Mouse (Mus musculus) forebrain, embryonic 11.5 days (tissue): ENCODE data around the gene Nhlh1. TPM values are rescaled to one million over a fixed set of nuclear protein-coding genes. Genes with fewer than 3 reads are reported as not detected.
A peak's percentile ranks its signal among the peaks of the same experiment; 100 is the strongest.

Experiments
- ATAC-seq: fragments of 200-750 bp; cut with Nextera tagmentation; replicated peaks from 2 replicates; pipeline ENCODE4 v1.8.0; 2017; ENCODE audit warnings: moderate TSS enrichment; ENCODE audit not compliant: low FRiP score
- DNase-seq: peaks from one replicate; pipeline ENCODE4 v3.0.0-alpha.2; 2017; ENCODE audit warnings: low spot score
- H3K27ac ChIP-seq: fragments of 300-500 bp; sonication (generic); 2 replicates; pipeline ENCODE4 v1.5.1; 2014; ENCODE audit warnings: low read depth, low read length
- H3K27me3 ChIP-seq: fragments of 300-500 bp; sonication (generic); 2 replicates; pipeline ENCODE4 v1.6.1; 2014; ENCODE audit warnings: mild to moderate bottlenecking, low read length, mixed read lengths; ENCODE audit not compliant: control insufficient read depth, insufficient read depth
- H3K36me3 ChIP-seq: fragments of 300-500 bp; sonication (generic); 2 replicates; pipeline ENCODE4 v1.6.1; 2014; ENCODE audit warnings: mild to moderate bottlenecking, low read length, moderate library complexity, mixed read lengths; ENCODE audit not compliant: control insufficient read depth, insufficient read depth
- H3K4me1 ChIP-seq: fragments of 300-500 bp; sonication (generic); replicated peaks from 2 replicates; pipeline ENCODE4 v1.6.1; 2014; ENCODE audit warnings: low read length, mixed read lengths; ENCODE audit not compliant: control insufficient read depth, insufficient read depth
- H3K4me2 ChIP-seq: fragments of 300-500 bp; sonication (generic); 2 replicates; pipeline ENCODE4 v1.6.1; 2014; ENCODE audit warnings: low read depth, mild to moderate bottlenecking, low read length, moderate library complexity, mixed read lengths; ENCODE audit not compliant: severe bottlenecking
- H3K4me3 ChIP-seq: fragments of 300-500 bp; sonication (generic); 2 replicates; pipeline ENCODE4 v1.5.1; 2014; ENCODE audit warnings: low read depth, low read length
- H3K9ac ChIP-seq: fragments of 300-500 bp; sonication (generic); 2 replicates; pipeline ENCODE4 v1.6.1; 2014; ENCODE audit warnings: low read length
- H3K9me3 ChIP-seq: fragments of 300-500 bp; sonication (generic); 2 replicates; pipeline ENCODE4 v1.6.1; 2016; ENCODE audit warnings: low read length, mixed read lengths; ENCODE audit not compliant: control insufficient read depth
- WGBS: fragments of 180-500 bp; shearing (Covaris S2); extraction: QIAGEN DNeasy Blood & Tissue Kit; methylation state at CpG from one replicate; pipeline ENCODE4 v1.1.7; 2014; 5-methylcytosine and 5-hydroxymethylcytosine counted together
- polyA plus RNA-seq: library from polyadenylated mRNA; unstranded; fragments of >200 nt; fragmentation: Nextera tagmentation; extraction: Ambion mirVana; gene quantifications from 2 replicates; pipeline ENCODE4 v1.2.1, GENCODE M21; 2014

Nhlh1 gene
- polyA plus RNA-seq, 1 experiment from 2014 or later: 6.0 TPM

GRCm38 (mm10) chr1:172048241-172048734 lies 9.1 kb downstream of the Nhlh1 start:
- Histone ChIP-seq H3K36me3 (no peaks in the 10 kb centered on the region), H3K9me3 (no peaks in the 10 kb centered on the region), H3K27ac (peak overlapping the region; percentile 84), H3K27me3 (peaks cover 3% of the 10 kb centered on the region; the same call in 1 of the 2 replicates), H3K4me2 (peak overlapping the region; percentile 30; the same call in 1 of the 2 replicates), H3K4me1 (peaks cover 12% of the 10 kb centered on the region; the same call in 1 of the 2 replicates), H3K4me3 (no peak overlapping the region), H3K9ac (peak overlapping the region; percentile 21)
- WGBS: 13% methylated on average over 6 of the region's 6 CpGs
- DNase-seq: no peak
- ATAC-seq: peak; percentile 79

- no peaks in the 10 kb centered on the region for H3K36me3 ChIP-seq
- peak overlapping the region; percentile 40 for H3K9ac ChIP-seq
- H3K27ac ChIP-seq: no peak overlapping the region
These were observed 10.4 kb downstream of the Nhlh1 start for GRCm38 (mm10) chr1:172046938-172047337.

DNA sequence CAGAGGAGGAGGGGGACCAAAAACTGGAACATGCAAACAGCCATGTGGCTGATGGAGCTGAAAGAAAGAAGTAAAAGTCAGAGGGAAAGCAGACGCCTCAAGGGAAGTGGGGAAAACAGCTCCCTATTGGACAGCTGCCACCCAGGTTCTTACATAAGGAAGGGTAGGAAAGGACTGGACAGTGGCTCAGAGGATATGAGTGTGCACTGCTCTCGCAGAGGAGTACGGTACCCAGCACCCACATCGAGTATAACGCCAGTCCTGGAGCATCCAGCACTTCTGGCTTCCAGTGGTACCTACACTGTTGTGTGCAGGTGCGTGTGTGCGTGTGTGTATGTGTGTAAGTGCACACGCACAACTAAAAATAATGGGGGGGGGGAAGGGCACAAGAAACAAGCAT lies 11.0 kb downstream of the Nhlh1 start:
- Histone ChIP-seq H3K4me2 (no peak overlapping the region), H3K4me3 (no peak overlapping the region), H3K27ac (no peak overlapping the region), H3K9me3 (no peaks in the 10 kb centered on the region), H3K27me3 (no peaks in the 10 kb centered on the region; the same call in 1 of the 2 replicates), H3K36me3 (no peaks in the 10 kb centered on the region), H3K4me1 (peaks cover 9% of the 10 kb centered on the region; the same call in 1 of the 2 replicates), H3K9ac (peak overlapping the region; percentile 40)
- no peak for DNase-seq
- 75% methylated on average over 8 of the region's 8 CpGs for WGBS
- ATAC-seq: no peak

More at GRCm38 (mm10) chr1:172046938-172047337, 10.4 kb downstream of the Nhlh1 start:
- no peaks in the 10 kb centered on the region for H3K9me3 ChIP-seq
- WGBS: 13% methylated on average over 5 of the region's 5 CpGs
- H3K27me3 ChIP-seq: no peaks in the 10 kb centered on the region; the same call in 1 of the 2 replicates
- H3K4me3 ChIP-seq: no peak overlapping the region
- DNase-seq: peak; percentile 90
- ATAC-seq: peak; percentile 23
- peaks cover 9% of the 10 kb centered on the region; the same call in 1 of the 2 replicates for H3K4me1 ChIP-seq
- no peak overlapping the region for H3K4me2 ChIP-seq

DNA sequence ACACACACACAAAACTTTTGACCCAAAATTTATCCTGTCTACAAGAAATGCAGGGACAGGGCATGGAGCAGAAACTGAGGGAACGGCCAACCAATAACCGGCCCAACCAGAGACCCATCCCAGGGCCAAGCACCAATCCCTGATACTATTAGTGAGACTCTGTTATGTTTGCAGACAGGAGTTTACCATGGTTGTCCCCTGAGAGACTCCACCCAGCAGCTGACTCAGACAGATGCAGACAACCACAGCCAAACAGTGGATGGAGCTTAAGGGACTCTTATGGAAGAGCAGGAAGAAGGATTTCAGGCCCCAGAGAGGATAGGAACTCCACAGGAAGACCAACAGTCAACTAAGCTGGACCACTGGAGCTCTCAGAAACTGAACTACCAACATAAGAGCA lies 27.5 kb downstream of the Nhlh1 start:
- Histone ChIP-seq H3K4me2 (no peak overlapping the region), H3K36me3 (no peaks in the 10 kb centered on the region), H3K9ac (no peak overlapping the region), H3K27me3 (no peaks in the 10 kb centered on the region), H3K9me3 (no peaks in the 10 kb centered on the region), H3K4me1 (peaks cover 25% of the 10 kb centered on the region), H3K4me3 (no peak overlapping the region), H3K27ac (no peak overlapping the region)
- no peak for ATAC-seq
- 93% methylated on average over 2 of the region's 2 CpGs for WGBS
- no peak for DNase-seq

DNA sequence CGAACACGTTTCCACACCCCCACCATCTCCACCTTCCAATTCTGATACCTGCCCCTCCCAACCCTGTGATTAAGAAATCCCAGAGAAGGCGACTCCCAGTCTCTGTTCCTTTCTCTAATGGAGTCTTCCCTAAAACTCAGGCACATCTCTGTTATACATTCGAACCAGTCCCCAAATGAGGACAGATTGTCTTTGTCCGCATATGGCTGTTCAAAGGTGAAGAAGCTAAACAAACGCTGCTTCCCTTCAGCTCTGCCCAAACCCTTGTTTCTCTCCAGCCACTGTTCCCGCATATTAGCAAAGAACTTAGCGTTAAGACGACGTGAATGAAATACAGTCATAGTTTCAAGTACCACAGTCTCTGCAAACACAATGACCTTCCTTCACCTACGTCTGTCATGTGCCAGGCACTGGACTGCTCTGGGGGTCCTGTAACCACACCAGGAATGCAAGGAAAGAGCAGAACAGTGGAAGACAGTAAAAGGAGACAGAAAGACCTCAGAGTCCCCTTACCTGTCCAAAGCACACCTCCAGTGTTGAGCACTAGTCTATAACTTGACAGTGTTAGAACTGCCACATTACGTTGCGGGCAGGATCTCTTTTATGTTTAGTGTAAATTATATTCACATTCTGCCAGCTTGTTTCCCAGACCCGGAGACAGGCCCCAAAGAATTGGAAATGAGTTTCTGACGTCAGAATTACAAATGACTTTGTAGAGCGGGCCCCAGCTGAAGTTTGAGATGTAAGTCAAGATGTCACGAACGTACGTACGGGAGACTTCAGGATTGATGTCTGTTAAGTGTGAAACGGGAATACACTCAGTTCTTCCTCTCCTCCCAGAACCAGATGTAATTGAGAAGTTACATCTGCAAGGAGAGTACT lies 28.7 kb downstream of the Nhlh1 start, which contains the start of gene Vangl2:
Vangl2 (minus strand) TSS at position 51 of the 882 bp plus-strand sequence.
- ATAC-seq: no peak
- Histone ChIP-seq H3K36me3 (no peaks in the 10 kb centered on the region), H3K4me2 (peak within 1 kb of the TSS; percentile 82), H3K4me3 (peak within 1 kb of the TSS; percentile 96), H3K27me3 (no peaks in the 10 kb centered on the region), H3K9me3 (no peaks in the 10 kb centered on the region), H3K4me1 (peaks cover 37% of the 10 kb centered on the region), H3K9ac (peak within 1 kb of the TSS; percentile 99), H3K27ac (peak within 1 kb of the TSS; percentile 97)
- peak; percentile 44 for DNase-seq
- 37% methylated on average over 21 of the region's 21 CpGs for WGBS

DNA sequence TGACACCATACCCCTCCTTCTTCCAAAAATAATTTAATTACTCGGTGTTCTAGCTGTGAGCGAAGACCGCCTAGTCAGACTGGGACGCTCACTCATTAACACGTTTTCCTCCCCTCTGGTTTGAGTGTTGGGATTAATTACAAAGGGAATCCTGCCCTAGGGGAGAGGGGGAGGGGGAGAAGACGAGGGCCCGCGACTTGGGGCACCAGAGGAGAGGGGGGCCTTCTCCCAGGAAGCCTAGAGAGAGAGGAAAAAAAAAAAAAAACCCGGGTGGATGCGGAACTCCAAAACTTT lies 29.6 kb downstream of the Nhlh1 start:
- H3K4me3 ChIP-seq: peak overlapping the region; percentile 96
- ATAC-seq (peak; percentile 66), DNase-seq (peak; percentile 78)
- H3K4me2 ChIP-seq: peak overlapping the region; percentile 82
- H3K9me3 ChIP-seq: no peaks in the 10 kb centered on the region
- H3K9ac ChIP-seq: peak overlapping the region; percentile 99
- H3K27ac ChIP-seq: peak overlapping the region; percentile 97
- under 1% methylated on average over 10 of the region's 10 CpGs for WGBS
- H3K4me1 ChIP-seq: peaks cover 38% of the 10 kb centered on the region
- no peaks in the 10 kb centered on the region for H3K36me3 ChIP-seq
- no peaks in the 10 kb centered on the region for H3K27me3 ChIP-seq

GRCm38 (mm10) chr1:172027010-172027808 lies 30.2 kb downstream of the Nhlh1 start:
- DNase-seq: peak; percentile 98

DNA sequence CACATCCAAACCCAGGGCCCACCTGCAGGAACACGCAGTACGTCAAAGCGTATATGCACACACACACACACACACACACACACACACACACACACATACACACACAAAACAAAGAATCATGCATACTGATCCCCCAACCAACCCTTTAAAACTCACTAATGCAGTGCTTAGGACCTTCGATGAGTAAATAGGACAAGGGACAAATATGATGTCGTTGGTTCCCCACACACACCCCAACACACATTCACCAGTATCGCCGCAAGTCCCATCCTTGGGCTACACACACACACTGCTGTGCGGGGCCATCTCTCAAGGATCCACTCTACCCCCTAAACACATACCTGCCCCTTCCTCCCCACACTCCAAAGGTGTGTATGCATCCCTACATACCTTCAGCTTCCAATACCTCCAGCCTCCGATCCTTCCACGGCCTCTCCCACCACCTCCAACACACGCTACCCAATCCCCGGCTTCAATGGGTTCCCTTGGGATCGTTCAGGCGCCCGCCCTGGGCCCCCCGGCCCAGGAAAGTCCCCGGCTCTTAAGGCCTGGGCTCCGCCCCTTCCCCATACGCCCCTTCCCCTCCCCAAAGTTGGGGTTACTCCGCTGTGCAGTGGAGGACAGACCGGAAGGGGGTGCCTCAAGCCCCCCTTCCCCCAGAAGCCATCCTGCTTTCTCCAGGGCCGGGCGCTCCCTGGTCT lies 31.0 kb downstream of the Nhlh1 start:
- Histone ChIP-seq H3K4me2 (peak overlapping the region; percentile 82), H3K9me3 (no peaks in the 10 kb centered on the region), H3K27ac (peak overlapping the region; percentile 97), H3K4me3 (peak overlapping the region; percentile 96), H3K9ac (peak overlapping the region; percentile 99), H3K4me1 (peaks cover 46% of the 10 kb centered on the region), H3K36me3 (no peaks in the 10 kb centered on the region), H3K27me3 (no peaks in the 10 kb centered on the region)
- WGBS: 2% methylated on average over 23 of the region's 23 CpGs
- ATAC-seq (peak; percentile 63), DNase-seq (peak; percentile 78)

More at GRCm38 (mm10) chr1:172027010-172027808, 30.2 kb downstream of the Nhlh1 start:
- Histone ChIP-seq H3K27ac (peak overlapping the region; percentile 97), H3K4me1 (peaks cover 43% of the 10 kb centered on the region), H3K9me3 (no peaks in the 10 kb centered on the region), H3K9ac (peak overlapping the region; percentile 99), H3K4me3 (peak overlapping the region; percentile 96), H3K36me3 (no peaks in the 10 kb centered on the region), H3K4me2 (peak overlapping the region; percentile 82), H3K27me3 (no peaks in the 10 kb centered on the region)
- WGBS: under 1% methylated on average over 51 of the region's 54 CpGs
- ATAC-seq: peak; percentile 90
